ENCODE assay signal across 9 mouse cellular contexts in genomic region chr7:19503481-19504068, GRCm38 (mm10). TPM values are rescaled to one million over a fixed set of nuclear protein-coding genes. Genes with fewer than 3 reads are reported as not detected.
DNase-seq lines count a peak whose midpoint lies in the region; ATAC-seq and TF ChIP-seq lines count a peak whose summit lies in the region.
"Had no signal": no experiment of that assay in that cellular context is flagged by ENCODE, and none has a peak within 500 bp of the region (broad histone marks: within the 10 kb centered on the region; RNA-seq: fewer than 3 reads in every experiment).

No protein-coding gene starts in this region.

- 0 out of 2 replicates have a peak, but pooled peaks have one; percentile 5 for ATAC-seq in kidney, postnatal 0 days (replicated peaks; ENCODE audit: low FRiP score, low read depth)
- ATAC-seq in forebrain, embryonic 15.5 days (replicated peaks), result no peak

- no peak overlapping the region for H3K4me3 ChIP-seq in testis, adult 2 months (ENCODE audit: control insufficient read depth, low read depth, low read length)
- H3K4me3 ChIP-seq in kidney, postnatal 0 days (replicated peaks; ENCODE audit: low read depth, low read length), result no peak overlapping the region
- no peak overlapping the region for H3K4me3 ChIP-seq in forebrain, embryonic 15.5 days
- H3K4me3 ChIP-seq: lung, embryonic 15.5 days had no signal

- H3K4me1 ChIP-seq in testis, adult 2 months (ENCODE audit: control insufficient read depth, insufficient read depth, low read length), result peaks cover 11% of the 10 kb centered on the region
- H3K4me1 ChIP-seq in kidney, postnatal 0 days (replicated peaks; ENCODE audit: insufficient read depth, low read length), result peaks cover 11% of the 10 kb centered on the region; the same call in 1 of the 2 replicates
- peaks cover 13% of the 10 kb centered on the region for H3K4me1 ChIP-seq in forebrain, embryonic 15.5 days

- no peak overlapping the region for H3K4me2 ChIP-seq in kidney, postnatal 0 days (ENCODE audit: low read length)
- no peak overlapping the region for H3K4me2 ChIP-seq in forebrain, embryonic 15.5 days (replicated peaks)
- H3K4me2 ChIP-seq: lung, embryonic 15.5 days had no signal

- DNase-seq in gastrocnemius, postnatal 10 days, result peak; percentile 43
- DNase-seq in gastrocnemius, postnatal 14 days, result no peak
- DNase-seq in testis, postnatal 14 days (ENCODE audit: low spot score), result no peak
- DNase-seq in cerebellum, adult 9-10 months, result peak; percentile 70
- peak; percentile 80 for DNase-seq in kidney, postnatal 0 days (ENCODE audit: low spot score)
- DNase-seq in retina, postnatal 1 day, result peak; percentile 77

- no peak for TF ChIP-seq POLR2A in testis, adult 2 months (IDR thresholded peaks at IDR 0.05; ENCODE audit: control insufficient read depth, low read depth, low read length)

- TF ChIP-seq CTCF in testis, adult 2 months (IDR thresholded peaks at IDR 0.05; ENCODE audit: control insufficient read depth, insufficient read depth, insufficient replicate concordance, low read depth, low read length), result peak; percentile 52; the same call in 1 of the 2 replicates
- TF ChIP-seq CTCF in kidney, postnatal 0 days (IDR thresholded peaks at IDR 0.05; ENCODE audit: low read depth), result peak; percentile 92

- H3K9ac ChIP-seq in kidney, postnatal 0 days (ENCODE audit: low read depth, low read length), result no peak overlapping the region
- H3K9ac ChIP-seq in forebrain, embryonic 15.5 days (replicated peaks), result no peak overlapping the region
- H3K9ac ChIP-seq: lung, embryonic 15.5 days had no signal

- H3K27me3 ChIP-seq in testis, adult 2 months (ENCODE audit: control insufficient read depth, insufficient read depth, low read length), result no peaks in the 10 kb centered on the region
- H3K27me3 ChIP-seq in kidney, postnatal 0 days (ENCODE audit: insufficient read depth, low read length), result no peaks in the 10 kb centered on the region
- H3K27me3 ChIP-seq in forebrain, embryonic 15.5 days, result no peaks in the 10 kb centered on the region

- intact Hi-C loops in gastrocnemius, postnatal 14 days (cut with DNase I; ENCODE audit: low total_unique reads), result no loop called here

- no peaks in the 10 kb centered on the region for H3K36me3 ChIP-seq in testis, adult 2 months (ENCODE audit: control insufficient read depth, insufficient read depth, low read length)
- H3K36me3 ChIP-seq in kidney, postnatal 0 days (ENCODE audit: insufficient read depth, low read length), result no peaks in the 10 kb centered on the region
- no peaks in the 10 kb centered on the region for H3K36me3 ChIP-seq in forebrain, embryonic 15.5 days
- H3K36me3 ChIP-seq: lung, embryonic 15.5 days had no signal

- H3K9me3 ChIP-seq in kidney, postnatal 0 days (replicated peaks; ENCODE audit: low read length), result no peaks in the 10 kb centered on the region
- H3K9me3 ChIP-seq in forebrain, embryonic 15.5 days, result no peaks in the 10 kb centered on the region
- H3K9me3 ChIP-seq: lung, embryonic 15.5 days had no signal

- H3K27ac ChIP-seq in testis, adult 2 months (ENCODE audit: control insufficient read depth, insufficient read depth, low read depth, low read length), result no peak overlapping the region
- H3K27ac ChIP-seq in kidney, postnatal 0 days, result no peak overlapping the region
- H3K27ac ChIP-seq in forebrain, embryonic 15.5 days (replicated peaks), result no peak overlapping the region
- H3K27ac ChIP-seq: lung, embryonic 15.5 days had no signal

- 27% methylated on average over 5 of the region's 5 CpGs for WGBS in kidney, postnatal 0 days
- 34% methylated on average over 5 of the region's 5 CpGs for WGBS in forebrain, embryonic 15.5 days

RNA-seq across cellular contexts. Expression of gene Bloc1s3, which starts 4.6 kb away (rescaled TPM):
- total RNA-seq in gastrocnemius, postnatal 10 days (2021), result 1 to 10 TPM; 2.2 to 2.4 TPM
- total RNA-seq in gastrocnemius, postnatal 14 days (2021), result 1 to 10 TPM; 1.7 to 2.1 TPM
- polyA plus RNA-seq in testis, adult 2 months (2012; rRNA removed), result 3.0 and 3.7 TPM in 2 replicates
- polyA plus RNA-seq in kidney, postnatal 0 days (2015; fragmentation: Nextera tagmentation; extraction: Ambion mirVana), result 2.7 and 3.0 TPM in 2 replicates
- polyA plus RNA-seq in forebrain, embryonic 15.5 days (2015; fragmentation: Nextera tagmentation; extraction: Ambion mirVana), result 4.9 and 5.4 TPM in 2 replicates

RNA-seq across cellular contexts. Expression of gene Trappc6a, which starts 4.6 kb away (rescaled TPM):
- total RNA-seq in gastrocnemius, postnatal 10 days (2021), result 10 to 100 TPM; 24.6 to 26.5 TPM
- total RNA-seq in gastrocnemius, postnatal 14 days (2021), result 10 to 100 TPM; 19.9 to 20.0 TPM
- polyA plus RNA-seq in testis, adult 2 months (2012; rRNA removed), result 61.1 and 62.1 TPM in 2 replicates
- 88.5 and 91.7 TPM in 2 replicates for polyA plus RNA-seq in kidney, postnatal 0 days (2015; fragmentation: Nextera tagmentation; extraction: Ambion mirVana)
- 35.3 and 43.0 TPM in 2 replicates for polyA plus RNA-seq in forebrain, embryonic 15.5 days (2015; fragmentation: Nextera tagmentation; extraction: Ambion mirVana)

RNA-seq across cellular contexts. Expression of gene Nkpd1, which starts 14.1 kb away (rescaled TPM):
- total RNA-seq in gastrocnemius, postnatal 10 days (2021), result not detected
- total RNA-seq in gastrocnemius, postnatal 14 days (2021), result not detected
- polyA plus RNA-seq in testis, adult 2 months (2012; rRNA removed), result 5.6 and 6.9 TPM in 2 replicates
- not detected in 2 replicates for polyA plus RNA-seq in kidney, postnatal 0 days (2015; fragmentation: Nextera tagmentation; extraction: Ambion mirVana)
- polyA plus RNA-seq in forebrain, embryonic 15.5 days (2015; fragmentation: Nextera tagmentation; extraction: Ambion mirVana), result 0.66 and 0.75 TPM in 2 replicates

RNA-seq across cellular contexts. Expression of gene Exoc3l2, which starts 40.4 kb away (rescaled TPM):
- total RNA-seq in gastrocnemius, postnatal 10 days (2021), result under 1 TPM; 0.59 to 0.86 TPM
- under 1 TPM; 0.47 to 0.74 TPM for total RNA-seq in gastrocnemius, postnatal 14 days (2021)
- 26.1 and 27.2 TPM in 2 replicates for polyA plus RNA-seq in testis, adult 2 months (2012; rRNA removed)
- 6.7 and 8.0 TPM in 2 replicates for polyA plus RNA-seq in kidney, postnatal 0 days (2015; fragmentation: Nextera tagmentation; extraction: Ambion mirVana)
- 0.17 and 0.29 TPM in 2 replicates for polyA plus RNA-seq in forebrain, embryonic 15.5 days (2015; fragmentation: Nextera tagmentation; extraction: Ambion mirVana)

RNA-seq across cellular contexts. Expression of gene Mark4, which starts 45.0 kb away (rescaled TPM):
- total RNA-seq in gastrocnemius, postnatal 10 days (2021), result 10 to 100 TPM; 12.2 to 16.4 TPM
- 10 to 100 TPM; 12.6 to 14.1 TPM for total RNA-seq in gastrocnemius, postnatal 14 days (2021)
- polyA plus RNA-seq in testis, adult 2 months (2012; rRNA removed), result 13.2 and 14.1 TPM in 2 replicates
- 6.6 and 7.9 TPM in 2 replicates for polyA plus RNA-seq in kidney, postnatal 0 days (2015; fragmentation: Nextera tagmentation; extraction: Ambion mirVana)
- polyA plus RNA-seq in forebrain, embryonic 15.5 days (2015; fragmentation: Nextera tagmentation; extraction: Ambion mirVana), result 18.3 and 18.8 TPM in 2 replicates

Comparison
In these comparisons a context has a peak if more than half of its experiments do, and no peak if none do; other contexts are left out.
1. DNase-seq: peak in gastrocnemius, postnatal 10 days (single experiment), cerebellum, adult 9-10 months (single experiment), kidney, postnatal 0 days (single experiment) and retina, postnatal 1 day (single experiment); none in gastrocnemius, postnatal 14 days (single experiment) and testis, postnatal 14 days (single experiment).